Mouse (Mus musculus) hindbrain, embryonic 13.5 days (tissue): Measurements from ENCODE around the gene Eef2k. TPM values are rescaled to one million over a fixed set of nuclear protein-coding genes. Genes with fewer than 3 reads are reported as not detected.
"Not testable (repeated sequence)": the region's sequence is repeated elsewhere in the genome, so short reads cannot be mapped to it uniquely, and the experiment has no call there.

Experiments
- ATAC-seq: fragments of 200-750 bp; cut with Nextera tagmentation; 2 replicates; pipeline ENCODE4 v1.8.0; 2017; ENCODE audit warnings: moderate TSS enrichment; ENCODE audit not compliant: low FRiP score
- H3K27ac ChIP-seq: fragments of 300-500 bp; sonication (generic); 2 replicates; pipeline ENCODE4 v1.5.1; 2015; ENCODE audit warnings: inconsistent platforms, mild to moderate bottlenecking, moderate library complexity
- H3K27me3 ChIP-seq: fragments of 300-500 bp; sonication (generic); 2 replicates; pipeline ENCODE4 v1.6.1; 2015; ENCODE audit warnings: mild to moderate bottlenecking, inconsistent platforms
- H3K36me3 ChIP-seq: fragments of 300-500 bp; sonication (generic); 2 replicates; pipeline ENCODE4 v1.6.1; 2015; ENCODE audit warnings: mild to moderate bottlenecking, inconsistent platforms
- H3K4me1 ChIP-seq: fragments of 300-500 bp; sonication (generic); replicated peaks from 2 replicates; pipeline ENCODE4 v1.6.1; 2015; ENCODE audit warnings: inconsistent platforms
- H3K4me2 ChIP-seq: fragments of 300-500 bp; sonication (generic); 2 replicates; pipeline ENCODE4 v1.6.1; 2015; ENCODE audit warnings: inconsistent platforms, mild to moderate bottlenecking, moderate library complexity
- H3K4me3 ChIP-seq: fragments of 300-500 bp; sonication (generic); 2 replicates; pipeline ENCODE4 v1.5.1; 2015; ENCODE audit warnings: mild to moderate bottlenecking, inconsistent platforms
- H3K9ac ChIP-seq: fragments of 300-500 bp; sonication (generic); 2 replicates; pipeline ENCODE4 v1.6.1; 2015; ENCODE audit warnings: mild to moderate bottlenecking, inconsistent platforms
- H3K9me3 ChIP-seq: fragments of 300-500 bp; sonication (generic); 2 replicates; pipeline ENCODE4 v1.6.1; 2016; ENCODE audit warnings: inconsistent platforms
- WGBS: fragments of 180-500 bp; shearing (Covaris S2); methylation state at CpG from one replicate; pipeline ENCODE4 v1.1.7; 2015; 5-methylcytosine and 5-hydroxymethylcytosine counted together
- polyA plus RNA-seq: library from polyadenylated mRNA; unstranded; fragments of >200 nt; fragmentation: Nextera tagmentation; extraction: Ambion mirVana; gene quantifications from 2 replicates; pipeline ENCODE4 v1.2.1, GENCODE M21; 2015

The Eef2k gene
- polyA plus RNA-seq, 1 experiment from 2014 or later = 26.0 TPM

DNA sequence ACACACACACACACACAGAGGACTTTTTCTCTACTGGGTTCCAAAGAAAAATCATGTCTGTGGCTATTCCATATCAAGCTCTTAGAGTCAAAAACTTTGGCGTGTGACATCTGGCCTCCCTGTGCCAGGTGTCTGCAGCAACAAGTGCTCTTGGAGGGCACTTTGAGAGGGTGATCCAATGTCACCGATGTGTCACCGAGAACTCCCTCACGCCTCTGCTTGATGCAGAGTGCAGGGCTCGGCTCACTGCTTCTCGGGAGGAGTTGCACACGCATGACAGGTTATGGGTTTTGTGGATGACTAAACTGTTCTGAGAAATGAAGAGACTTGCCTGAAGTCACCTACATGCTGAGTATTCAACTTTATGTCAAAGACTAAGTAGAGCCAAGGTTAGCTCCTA, 54.4 kb downstream of the Eef2k start:
- Histone ChIP-seq H3K9me3 (no peaks in the 10 kb centered on the region), H3K27me3 (no peaks in the 10 kb centered on the region), H3K27ac (no peak overlapping the region), H3K4me1 (0 out of 2 replicates have a peak, but pooled peaks cover 4% of the 10 kb centered on the region), H3K4me2 (no peak overlapping the region), H3K36me3 (peaks cover 42% of the 10 kb centered on the region), H3K9ac (no peak overlapping the region), H3K4me3 (no peak overlapping the region)
- WGBS = 95% methylated on average over 7 of the region's 7 CpGs
- ATAC-seq = no peak

DNA sequence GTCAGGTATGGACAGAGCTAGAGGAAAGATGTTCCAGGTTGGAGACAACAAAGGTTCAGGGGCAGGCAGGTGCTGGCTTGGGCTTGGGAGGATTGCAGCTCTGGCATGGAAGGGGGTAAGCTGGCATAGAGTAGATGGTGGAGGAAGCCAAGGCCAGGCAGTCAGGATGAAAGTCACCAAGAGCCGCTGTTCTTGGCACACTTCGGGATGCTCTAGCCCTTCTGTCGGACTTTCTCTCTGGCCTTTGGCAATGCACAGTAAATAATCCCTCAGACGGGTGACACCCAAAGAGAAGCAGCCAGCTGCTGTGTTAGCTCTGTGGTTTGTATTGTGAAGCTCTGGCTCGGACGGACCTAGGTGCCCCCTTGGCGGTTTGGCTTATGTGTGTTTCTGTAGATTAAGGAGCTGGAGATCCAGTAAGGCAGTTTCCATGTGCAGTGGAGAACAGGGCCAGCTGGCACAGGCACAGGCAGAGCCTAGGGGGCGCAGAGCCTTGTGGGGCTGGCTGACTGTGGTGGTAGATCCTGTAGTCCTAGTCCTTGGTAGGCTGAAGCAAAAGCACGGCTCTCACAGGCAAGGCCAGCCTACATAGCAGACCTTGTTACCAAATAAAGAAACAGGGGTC, 55.2 kb downstream of the Eef2k start:
- Histone ChIP-seq H3K9me3 (no peaks in the 10 kb centered on the region), H3K4me2 (no peak overlapping the region), H3K4me3 (no peak overlapping the region), H3K9ac (no peak overlapping the region), H3K27ac (no peak overlapping the region), H3K36me3 (peaks cover 39% of the 10 kb centered on the region), H3K27me3 (no peaks in the 10 kb centered on the region), H3K4me1 (peaks cover 6% of the 10 kb centered on the region)
- ATAC-seq = no peak
- 91% methylated on average over 9 of the region's 9 CpGs for WGBS

GRCm38 (mm10) chr7:120900191-120900590, 57.6 kb downstream of the Eef2k start:
- Histone ChIP-seq H3K4me3 (no peak overlapping the region), H3K9ac (no peak overlapping the region), H3K4me2 (no peak overlapping the region), H3K27me3 (no peaks in the 10 kb centered on the region), H3K4me1 (peaks cover 11% of the 10 kb centered on the region), H3K36me3 (peaks cover 28% of the 10 kb centered on the region), H3K27ac (no peak overlapping the region), H3K9me3 (no peaks in the 10 kb centered on the region)
- WGBS = 59% methylated on average over 4 of the region's 4 CpGs
- no peak for ATAC-seq

- peaks cover 11% of the 10 kb centered on the region for H3K4me1 ChIP-seq
- no peaks in the 10 kb centered on the region for H3K27me3 ChIP-seq
- H3K9me3 ChIP-seq = no peaks in the 10 kb centered on the region
- H3K9ac ChIP-seq = no peak overlapping the region
- H3K4me2 ChIP-seq = no peak overlapping the region
- H3K36me3 ChIP-seq = peaks cover 23% of the 10 kb centered on the region
- 47% methylated on average over 8 of the region's 8 CpGs for WGBS
- ATAC-seq = no peak
- no peak overlapping the region for H3K27ac ChIP-seq
- no peak overlapping the region for H3K4me3 ChIP-seq
Measured at GRCm38 (mm10) chr7:120901701-120902100, 59.1 kb downstream of the Eef2k start.

DNA sequence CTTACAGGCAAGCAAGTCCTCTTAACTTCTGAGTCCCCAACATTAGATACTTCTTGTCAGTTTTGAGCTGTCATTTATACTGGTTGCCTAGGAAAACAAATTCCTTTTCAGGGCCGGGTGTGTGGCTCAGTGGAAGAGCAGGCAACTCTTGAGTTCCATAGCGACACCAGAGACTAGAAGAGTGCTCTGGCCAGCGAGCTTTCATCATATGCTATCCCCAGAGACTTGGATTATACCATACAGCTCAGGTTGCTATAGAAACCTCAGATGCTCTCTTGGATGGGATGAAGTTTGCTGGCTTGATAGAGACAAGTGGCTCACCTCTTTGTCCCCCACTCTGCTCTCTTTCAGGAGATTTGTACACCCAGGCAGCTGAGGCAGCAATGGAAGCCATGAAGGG, 60.3 kb downstream of the Eef2k start:
- 35% methylated on average over 3 of the region's 3 CpGs for WGBS
- no peak for ATAC-seq
- peaks cover 23% of the 10 kb centered on the region for H3K36me3 ChIP-seq

DNA sequence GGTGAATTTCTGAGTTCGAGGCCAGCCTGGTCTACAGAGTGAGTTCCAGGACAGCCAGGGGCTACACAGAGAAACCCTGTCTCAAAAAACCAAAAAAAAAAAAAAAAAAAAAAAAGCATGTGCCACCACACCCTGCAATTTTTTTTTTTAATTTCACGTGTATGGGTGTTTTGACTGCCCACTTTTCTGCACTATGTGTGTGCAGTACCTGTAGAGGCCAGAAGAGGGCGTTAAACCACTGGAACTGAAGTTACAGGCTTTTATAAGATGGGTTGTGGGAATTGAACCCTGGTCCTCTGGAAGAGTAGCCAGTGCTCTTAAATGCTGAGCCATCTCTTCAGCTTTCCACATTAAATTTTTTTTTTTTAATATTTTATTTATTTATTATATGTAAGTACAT, 67.5 kb downstream of the Eef2k start:
- H3K4me1 ChIP-seq, H3K4me2 ChIP-seq: not testable (repeated sequence)

More for the DNA sequence above, 60.3 kb downstream of the Eef2k start:
- Histone ChIP-seq H3K27ac (no peak overlapping the region), H3K9ac (no peak overlapping the region), H3K4me3 (no peak overlapping the region), H3K27me3 (no peaks in the 10 kb centered on the region), H3K4me1 (peaks cover 11% of the 10 kb centered on the region), H3K4me2 (no peak overlapping the region), H3K9me3 (no peaks in the 10 kb centered on the region)

GRCm38 (mm10) chr7:120911268-120911667, 68.6 kb downstream of the Eef2k start:
- not testable (repeated sequence) for H3K27ac ChIP-seq, H3K9me3 ChIP-seq, H3K36me3 ChIP-seq, H3K27me3 ChIP-seq, H3K4me2 ChIP-seq, H3K4me3 ChIP-seq, H3K9ac ChIP-seq, H3K4me1 ChIP-seq, ATAC-seq
- WGBS = 91% methylated on average over 6 of the region's 6 CpGs

More for the DNA sequence above, 67.5 kb downstream of the Eef2k start:
- not testable (repeated sequence) for H3K36me3 ChIP-seq, H3K4me3 ChIP-seq, H3K9me3 ChIP-seq, H3K27ac ChIP-seq, ATAC-seq, H3K27me3 ChIP-seq, H3K9ac ChIP-seq
- WGBS = 72% methylated on average over 3 of the region's 3 CpGs

DNA sequence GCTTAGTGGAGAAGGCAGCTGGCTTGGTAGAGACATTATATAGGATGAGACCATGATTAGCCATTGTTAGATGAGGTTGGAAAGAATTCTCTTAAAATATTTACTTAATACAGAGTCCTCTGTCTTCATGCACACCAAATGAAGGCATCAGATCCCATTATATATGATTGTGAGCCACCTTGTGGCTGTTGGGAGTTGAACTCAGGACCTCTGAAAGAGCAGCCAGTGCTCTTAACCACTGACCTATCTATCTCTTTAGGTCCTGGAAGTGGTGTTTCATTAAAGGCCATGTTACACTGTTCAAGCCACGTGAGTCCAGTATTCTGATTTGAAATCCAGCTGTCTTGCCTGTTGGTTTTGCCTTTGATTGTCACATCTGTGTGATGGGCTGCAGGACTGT, 70.7 kb downstream of the Eef2k start:
- Histone ChIP-seq H3K9ac (no peak overlapping the region), H3K36me3 (no peaks in the 10 kb centered on the region), H3K4me3 (no peak overlapping the region), H3K9me3 (no peaks in the 10 kb centered on the region), H3K4me2 (no peak overlapping the region), H3K27ac (no peak overlapping the region), H3K4me1 (0 out of 2 replicates have a peak, but pooled peaks cover under 1% of the 10 kb centered on the region), H3K27me3 (no peaks in the 10 kb centered on the region)
- 41% methylated on average over 1 of the region's 1 CpGs for WGBS
- no peak for ATAC-seq

DNA sequence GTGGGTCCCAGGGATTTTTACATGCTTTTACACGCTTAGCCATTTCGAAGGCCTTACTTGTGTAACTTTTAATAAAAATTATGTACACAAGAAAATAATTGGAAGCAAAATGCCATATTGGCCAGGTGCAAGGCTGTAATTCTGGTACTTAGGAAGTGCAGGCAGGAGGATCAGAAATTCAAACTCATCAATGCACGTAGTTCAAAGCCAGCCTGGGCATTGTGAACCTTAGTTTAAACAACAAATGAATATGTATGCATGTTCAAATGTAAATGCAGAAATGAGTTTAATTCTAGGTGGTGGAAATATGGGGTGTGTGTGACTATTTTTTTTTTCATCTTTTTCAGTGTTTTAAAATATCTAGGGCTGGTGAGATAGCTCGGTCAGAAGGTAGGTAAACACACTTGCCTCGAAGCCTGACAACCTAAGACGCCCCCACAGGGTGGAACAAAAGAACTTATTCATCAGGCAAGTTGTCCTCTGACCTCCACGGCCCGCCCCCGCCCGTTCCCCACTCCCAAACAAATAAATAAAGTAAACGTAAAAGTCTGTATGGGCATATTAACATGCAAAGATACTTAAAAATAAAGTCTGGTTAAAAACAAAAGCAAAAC, 73.7 kb downstream of the Eef2k start:
- H3K4me1 ChIP-seq = peaks cover 23% of the 10 kb centered on the region
- H3K4me3 ChIP-seq = no peak overlapping the region
- H3K36me3 ChIP-seq = no peaks in the 10 kb centered on the region
- ATAC-seq = no peak
- no peak overlapping the region for H3K4me2 ChIP-seq
- H3K9me3 ChIP-seq = no peaks in the 10 kb centered on the region
- no peak overlapping the region for H3K27ac ChIP-seq
- H3K27me3 ChIP-seq = no peaks in the 10 kb centered on the region
- WGBS = 22% methylated on average over 11 of the region's 11 CpGs
- H3K9ac ChIP-seq = no peak overlapping the region

- H3K4me2 ChIP-seq = peak overlapping the region; percentile 34
- H3K27me3 ChIP-seq = no peaks in the 10 kb centered on the region
- H3K4me1 ChIP-seq = peaks cover 23% of the 10 kb centered on the region
- ATAC-seq = peak; percentile 91
- H3K9me3 ChIP-seq = no peaks in the 10 kb centered on the region
- WGBS = 11% methylated on average over 12 of the region's 12 CpGs
- H3K4me3 ChIP-seq = peak overlapping the region; percentile 98
- H3K36me3 ChIP-seq = no peaks in the 10 kb centered on the region
- H3K9ac ChIP-seq = no peak overlapping the region
- no peak overlapping the region for H3K27ac ChIP-seq
Measured at GRCm38 (mm10) chr7:120917279-120917591, 74.6 kb downstream of the Eef2k start.

- under 1% methylated on average over 93 of the region's 102 CpGs for WGBS
- Histone ChIP-seq H3K4me1 (peaks cover 23% of the 10 kb centered on the region), H3K9me3 (no peaks in the 10 kb centered on the region), H3K27ac (peak within 1 kb of the TSS; percentile 90), H3K4me2 (peak within 1 kb of the TSS; percentile 69), H3K27me3 (no peaks in the 10 kb centered on the region), H3K36me3 (no peaks in the 10 kb centered on the region), H3K4me3 (peak within 1 kb of the TSS; percentile 98), H3K9ac (peak within 1 kb of the TSS; percentile 96)
- ATAC-seq = peak; percentile 95
Measured at GRCm38 (mm10) chr7:120917592-120918461, 75.2 kb downstream of the Eef2k start, which contains the start of gene Polr3e. Polr3e (plus strand) TSS chr7:120917744.

DNA sequence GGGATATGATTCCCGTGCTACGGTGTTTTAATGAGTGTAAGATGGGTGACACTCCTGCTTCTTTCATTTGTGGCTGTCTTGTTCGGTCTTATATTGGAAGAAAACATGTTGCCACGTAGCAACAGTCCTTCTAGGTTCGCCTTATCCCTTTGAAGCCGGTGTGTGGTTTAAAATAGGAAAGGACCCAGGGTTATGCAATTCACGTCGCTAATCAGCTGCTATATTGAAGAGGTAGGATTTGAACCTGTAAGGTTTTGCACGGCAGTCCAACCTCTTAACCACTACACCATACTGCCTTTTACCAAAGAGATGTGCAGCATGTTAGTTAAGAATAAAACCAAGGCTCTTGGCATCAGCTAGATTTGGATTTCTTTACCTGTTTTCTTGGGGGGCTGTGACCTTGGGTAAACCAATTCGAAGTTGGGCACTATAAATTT, 75.9 kb downstream of the Eef2k start:
- H3K4me3 ChIP-seq = peak overlapping the region; percentile 98
- peaks cover 23% of the 10 kb centered on the region for H3K4me1 ChIP-seq
- H3K9me3 ChIP-seq = no peaks in the 10 kb centered on the region
- H3K27me3 ChIP-seq = no peaks in the 10 kb centered on the region
- H3K4me2 ChIP-seq = peak overlapping the region; percentile 69
- ATAC-seq = peak; percentile 59
- H3K27ac ChIP-seq = peak overlapping the region; percentile 90
- no peaks in the 10 kb centered on the region for H3K36me3 ChIP-seq
- WGBS = 10% methylated on average over 10 of the region's 10 CpGs
- H3K9ac ChIP-seq = peak overlapping the region; percentile 96
